Mouse (Mus musculus): ENCODE data around the gene Fancd2.

The Fancd2 gene

GRCm38 (mm10) chr6:113614152-113614551 lies 82.7 kb downstream of the Fancd2 start:
- DNase-seq = no peak

GRCm38 (mm10) chr6:113614997-113615396 lies 83.5 kb downstream of the Fancd2 start:
- no peak for DNase-seq

GRCm38 (mm10) chr6:113615489-113615888 lies 84.0 kb downstream of the Fancd2 start:
- no peak for DNase-seq

GRCm38 (mm10) chr6:113623386-113623785 lies 91.9 kb downstream of the Fancd2 start:
- no peak for DNase-seq

- peak; percentile 86 for DNase-seq
Observed at GRCm38 (mm10) chr6:113623941-113624751, 92.7 kb downstream of the Fancd2 start, which contains the start of gene Vhl. Gene Vhl (plus strand): TSS chr6:113623959.

GRCm38 (mm10) chr6:113624989-113625770 lies 93.7 kb downstream of the Fancd2 start:
- no peak for DNase-seq

GRCm38 (mm10) chr6:113630322-113630721 lies 98.8 kb downstream of the Fancd2 start:
- no peak for DNase-seq

GRCm38 (mm10) chr6:113632863-113633262 lies 101.4 kb downstream of the Fancd2 start:
- DNase-seq = no peak

GRCm38 (mm10) chr6:113638302-113639040 lies 107.0 kb downstream of the Fancd2 start, which contains the start of gene Irak2:
Gene Irak2 (plus strand): TSS chr6:113638467.
- peak; percentile 96 for DNase-seq

GRCm38 (mm10) chr6:113639201-113639600 lies 107.7 kb downstream of the Fancd2 start:
- DNase-seq = no peak

GRCm38 (mm10) chr6:113642605-113643004 lies 111.1 kb downstream of the Fancd2 start:
- no peak for DNase-seq

- no peak for DNase-seq
Observed at GRCm38 (mm10) chr6:113643021-113643420, 111.5 kb downstream of the Fancd2 start.

- no peak for DNase-seq
Observed at GRCm38 (mm10) chr6:113643967-113644366, 112.5 kb downstream of the Fancd2 start.

- DNase-seq = no peak
Observed at GRCm38 (mm10) chr6:113644808-113645207, 113.3 kb downstream of the Fancd2 start.
